Mouse (Mus musculus) thymus, postnatal 36 days (tissue): Measurements from ENCODE around the gene Ccdc141.
"Not testable (repeated sequence)": the region's sequence is repeated elsewhere in the genome, so short reads cannot be mapped to it uniquely, and the experiment has no call there.

Experiments
- DNase-seq, 2 experiments: peaks; one replicate each; pipeline ENCODE4 v3.0.0; 2022; ENCODE audit warnings: mixed read lengths in 2 of 2

The Ccdc141 gene

GRCm38 (mm10) chr2:77042912-77043311 lies 127.5 kb downstream of the Ccdc141 start:
- DNase-seq: no peak

GRCm38 (mm10) chr2:77039683-77040082 lies 130.8 kb downstream of the Ccdc141 start:
- DNase-seq: no peak

GRCm38 (mm10) chr2:77039281-77039680 lies 131.2 kb downstream of the Ccdc141 start:
- DNase-seq: no peak

- DNase-seq: no peak
Observed at GRCm38 (mm10) chr2:77037211-77037610, 133.2 kb downstream of the Ccdc141 start.

- DNase-seq: no peak
Observed at GRCm38 (mm10) chr2:77034112-77034511, 136.3 kb downstream of the Ccdc141 start.

- DNase-seq: no peak
Observed at GRCm38 (mm10) chr2:77033322-77034060, 136.9 kb downstream of the Ccdc141 start.

GRCm38 (mm10) chr2:77020649-77021048 lies 149.8 kb downstream of the Ccdc141 start:
- no peak for DNase-seq

- no peak for DNase-seq
Observed at GRCm38 (mm10) chr2:77017735-77018134, 152.7 kb downstream of the Ccdc141 start.

- not testable (repeated sequence) for DNase-seq
Observed at GRCm38 (mm10) chr2:77013449-77013848, 157.0 kb downstream of the Ccdc141 start.

GRCm38 (mm10) chr2:77011981-77012380 lies 158.5 kb downstream of the Ccdc141 start:
- no peak for DNase-seq

GRCm38 (mm10) chr2:77007015-77007414 lies 163.4 kb downstream of the Ccdc141 start:
- DNase-seq: no peak

- no peak for DNase-seq
Observed at GRCm38 (mm10) chr2:77003148-77003547, 167.3 kb downstream of the Ccdc141 start.

GRCm38 (mm10) chr2:76998351-76998750 lies 172.1 kb downstream of the Ccdc141 start:
- DNase-seq: no peak

GRCm38 (mm10) chr2:76992493-76993201 lies 177.8 kb downstream of the Ccdc141 start:
- no peak for DNase-seq

GRCm38 (mm10) chr2:76987317-76987716 lies 183.1 kb downstream of the Ccdc141 start:
- DNase-seq: no peak

GRCm38 (mm10) chr2:76984384-76984783 lies 186.1 kb downstream of the Ccdc141 start:
- DNase-seq: no peak

- no peak for DNase-seq
Observed at GRCm38 (mm10) chr2:76983601-76984000, 186.8 kb downstream of the Ccdc141 start.

- DNase-seq: no peak
Observed at GRCm38 (mm10) chr2:76982391-76983145, 187.9 kb downstream of the Ccdc141 start, which contains the start of gene Ttn. Ttn (minus strand) TSS chr2:76982547.

GRCm38 (mm10) chr2:76981717-76982116 lies 188.7 kb downstream of the Ccdc141 start:
- DNase-seq: no peak

- peak in 1 of 2 experiments; percentile 4 for DNase-seq
Observed at GRCm38 (mm10) chr2:76980146-76980545, 190.3 kb downstream of the Ccdc141 start.

- no peak for DNase-seq
Observed at GRCm38 (mm10) chr2:76977650-76978049, 192.8 kb downstream of the Ccdc141 start.

GRCm38 (mm10) chr2:76972051-76972450 lies 198.4 kb downstream of the Ccdc141 start:
- DNase-seq: no peak

- DNase-seq: no peak
Observed at GRCm38 (mm10) chr2:76971069-76971468, 199.4 kb downstream of the Ccdc141 start.
